Mouse (Mus musculus) ES-E14 (cell line): ENCODE results near the gene Gm614.

ENCODE experiments used
- HCFC1 ChIP-seq: IDR thresholded peaks from 2 replicates; pipeline ENCODE4 v1.6.1; 2012; ENCODE audit warnings: low read length, inconsistent platforms, borderline replicate concordance; ENCODE audit not compliant: insufficient read depth
- MAFK ChIP-seq: IDR thresholded peaks from 2 replicates; pipeline ENCODE4 v1.6.1; 2014; ENCODE audit warnings: mild to moderate bottlenecking, low read depth, low read length, inconsistent platforms; ENCODE audit not compliant: insufficient read depth
- ZNF384 ChIP-seq: IDR thresholded peaks from 2 replicates; pipeline ENCODE4 v1.6.1; 2012; ENCODE audit warnings: low read depth, low read length, inconsistent platforms

- TF ChIP-seq ZNF384 (no peak), MAFK (no peak), HCFC1 (no peak)
Observed at GRCm38 (mm10) chrX:101309299-101309698, 45.5 kb upstream of the Gm614 start.
